In the genomic region with DNA sequence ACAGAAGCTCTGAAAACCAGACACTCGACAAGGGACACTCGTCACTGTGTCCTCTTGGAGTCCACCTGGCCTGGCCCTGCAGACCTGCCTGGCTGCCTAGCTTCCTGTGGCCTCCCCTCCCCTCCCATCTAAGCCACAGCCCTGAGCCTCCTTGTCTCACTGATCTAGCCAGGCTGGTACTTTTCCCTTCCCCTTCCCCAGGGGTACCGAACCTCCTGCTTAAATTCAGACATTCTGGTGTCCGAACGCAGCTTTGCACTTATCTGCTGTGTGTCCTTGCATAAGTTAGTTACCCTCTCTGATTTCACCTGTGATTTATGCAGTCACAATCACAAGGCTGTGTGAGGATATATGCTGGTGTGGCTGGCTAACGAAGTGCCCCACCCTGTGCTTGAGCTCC, we compare ENCODE assay signal across 11 mouse cellular contexts. TPM values are rescaled to one million over a fixed set of nuclear protein-coding genes. Genes with fewer than 3 reads are reported as not detected.
DNase-seq lines count a peak whose midpoint lies in the region; ATAC-seq and TF ChIP-seq lines count a peak whose summit lies in the region.
"Had no signal": no experiment of that assay in that cellular context is flagged by ENCODE, and none has a peak within 500 bp of the region (broad histone marks: within the 10 kb centered on the region; RNA-seq: fewer than 3 reads in every experiment).

No protein-coding gene starts in this region.

- no peak overlapping the region for H3K9ac ChIP-seq in heart, embryonic 15.5 days
- H3K9ac ChIP-seq in midbrain, embryonic 14.5 days (replicated peaks; ENCODE audit: low read length), result no peak overlapping the region
- no peak overlapping the region for H3K9ac ChIP-seq in intestine, postnatal 0 days (ENCODE audit: low read depth, low read length)
- peak overlapping the region; percentile 12; the same call in 1 of the 2 replicates for H3K9ac ChIP-seq in stomach, embryonic 16.5 days (ENCODE audit: low read length)
- H3K9ac ChIP-seq: neural tube, embryonic 15.5 days had no signal

- H3K4me2 ChIP-seq in heart, embryonic 15.5 days, result no peak overlapping the region
- H3K4me2 ChIP-seq in midbrain, embryonic 14.5 days (ENCODE audit: low read length), result no peak overlapping the region
- H3K4me2 ChIP-seq in intestine, postnatal 0 days (replicated peaks; ENCODE audit: low read depth), result no peak overlapping the region
- no peak overlapping the region for H3K4me2 ChIP-seq in stomach, embryonic 16.5 days (ENCODE audit: low read depth, low read length)
- H3K4me2 ChIP-seq: neural tube, embryonic 15.5 days had no signal

- WGBS in heart, embryonic 15.5 days, result 58% methylated on average over 6 of the region's 6 CpGs
- WGBS in midbrain, embryonic 10.5 days, result 69% methylated on average over 6 of the region's 6 CpGs
- 72% methylated on average over 6 of the region's 6 CpGs for WGBS in midbrain, embryonic 14.5 days
- 62% methylated on average over 6 of the region's 6 CpGs for WGBS in intestine, postnatal 0 days
- WGBS in stomach, embryonic 16.5 days, result 49% methylated on average over 6 of the region's 6 CpGs

- no peak for TF ChIP-seq CTCF in intestine, postnatal 0 days (IDR thresholded peaks at IDR 0.05; ENCODE audit: low read depth)

- DNase-seq in heart, adult 9 months (ENCODE audit: low spot score in 2 of 2), result no peak
- DNase-seq in midbrain, embryonic 10.5 days (ENCODE audit: low spot score), result no peak
- DNase-seq in midbrain, embryonic 14.5 days, result no peak
- no peak for DNase-seq in frontal cortex, postnatal 14 days (ENCODE audit: low spot score in 2 of 2)
- no peak for DNase-seq in adrenal gland, postnatal 10 days
- DNase-seq: cerebellum, adult 9-10 months; heart, postnatal 36 days had no signal

- peak overlapping the region; percentile 66 for H3K27ac ChIP-seq in heart, embryonic 15.5 days
- peak overlapping the region; percentile 76; the same call in 1 of the 2 replicates for H3K27ac ChIP-seq in midbrain, embryonic 10.5 days (replicated peaks)
- no peak overlapping the region for H3K27ac ChIP-seq in midbrain, embryonic 14.5 days (replicated peaks; ENCODE audit: low read depth, low read length)
- H3K27ac ChIP-seq in intestine, postnatal 0 days (ENCODE audit: low read depth, low read length), result peak overlapping the region; percentile 21
- H3K27ac ChIP-seq in stomach, embryonic 16.5 days (ENCODE audit: low read length), result peak overlapping the region; percentile 87
- H3K27ac ChIP-seq: neural tube, embryonic 15.5 days had no signal

- no peak for ATAC-seq in heart, embryonic 15.5 days (replicated peaks; ENCODE audit: insufficient number of reproducible peaks, insufficient read depth, low FRiP score, low read depth)
- ATAC-seq in midbrain, embryonic 14.5 days (ENCODE audit: low FRiP score, low TSS enrichment), result no peak
- ATAC-seq in intestine, postnatal 0 days, result no peak
- ATAC-seq in stomach, embryonic 16.5 days (ENCODE audit: insufficient read depth, low FRiP score), result no peak

- H3K36me3 ChIP-seq in heart, embryonic 15.5 days, result no peaks in the 10 kb centered on the region
- H3K36me3 ChIP-seq in midbrain, embryonic 10.5 days, result no peaks in the 10 kb centered on the region
- no peaks in the 10 kb centered on the region for H3K36me3 ChIP-seq in midbrain, embryonic 14.5 days (ENCODE audit: control insufficient read depth, insufficient read depth, low read length)
- no peaks in the 10 kb centered on the region for H3K36me3 ChIP-seq in intestine, postnatal 0 days (ENCODE audit: control insufficient read depth, insufficient read depth)
- H3K36me3 ChIP-seq in stomach, embryonic 16.5 days (ENCODE audit: control insufficient read depth, insufficient read depth, low read length), result no peaks in the 10 kb centered on the region
- H3K36me3 ChIP-seq: neural tube, embryonic 15.5 days had no signal

- peaks cover 25% of the 10 kb centered on the region for H3K4me1 ChIP-seq in heart, embryonic 15.5 days (replicated peaks)
- peaks cover 28% of the 10 kb centered on the region for H3K4me1 ChIP-seq in midbrain, embryonic 10.5 days
- no peaks in the 10 kb centered on the region for H3K4me1 ChIP-seq in midbrain, embryonic 14.5 days (ENCODE audit: control insufficient read depth, insufficient read depth, low read length)
- peaks cover 8% of the 10 kb centered on the region for H3K4me1 ChIP-seq in intestine, postnatal 0 days (replicated peaks; ENCODE audit: control insufficient read depth, insufficient read depth, low read length)
- H3K4me1 ChIP-seq in stomach, embryonic 16.5 days (ENCODE audit: control insufficient read depth, insufficient read depth, low read length), result peaks cover 26% of the 10 kb centered on the region

- no peak overlapping the region for H3K4me3 ChIP-seq in heart, embryonic 15.5 days
- H3K4me3 ChIP-seq in midbrain, embryonic 10.5 days, result no peak overlapping the region
- no peak overlapping the region for H3K4me3 ChIP-seq in midbrain, embryonic 14.5 days (replicated peaks; ENCODE audit: low read depth, low read length)
- no peak overlapping the region for H3K4me3 ChIP-seq in intestine, postnatal 0 days (ENCODE audit: low read depth, low read length)
- H3K4me3 ChIP-seq in stomach, embryonic 16.5 days (replicated peaks; ENCODE audit: low read length), result no peak overlapping the region
- H3K4me3 ChIP-seq: neural tube, embryonic 15.5 days had no signal

- H3K9me3 ChIP-seq in heart, embryonic 15.5 days (replicated peaks), result no peaks in the 10 kb centered on the region
- H3K9me3 ChIP-seq in midbrain, embryonic 10.5 days (replicated peaks), result no peaks in the 10 kb centered on the region
- H3K9me3 ChIP-seq in midbrain, embryonic 14.5 days (ENCODE audit: control insufficient read depth, low read length), result no peaks in the 10 kb centered on the region
- H3K9me3 ChIP-seq in intestine, postnatal 0 days (ENCODE audit: control insufficient read depth), result no peaks in the 10 kb centered on the region
- no peaks in the 10 kb centered on the region for H3K9me3 ChIP-seq in stomach, embryonic 16.5 days (replicated peaks; ENCODE audit: control insufficient read depth, low read length)
- H3K9me3 ChIP-seq: neural tube, embryonic 15.5 days had no signal

- H3K27me3 ChIP-seq in heart, embryonic 15.5 days, result no peaks in the 10 kb centered on the region
- no peaks in the 10 kb centered on the region for H3K27me3 ChIP-seq in midbrain, embryonic 10.5 days (ENCODE audit: low read depth, poor library complexity, severe bottlenecking)
- no peaks in the 10 kb centered on the region for H3K27me3 ChIP-seq in midbrain, embryonic 14.5 days (ENCODE audit: control insufficient read depth, insufficient read depth, low read length)
- no peaks in the 10 kb centered on the region for H3K27me3 ChIP-seq in intestine, postnatal 0 days (replicated peaks; ENCODE audit: control insufficient read depth, insufficient read depth, low read length)
- H3K27me3 ChIP-seq in stomach, embryonic 16.5 days (ENCODE audit: control insufficient read depth, insufficient read depth, low read length), result no peaks in the 10 kb centered on the region
- H3K27me3 ChIP-seq: neural tube, embryonic 15.5 days had no signal

RNA-seq across cellular contexts. Expression of a gene that starts 40.3 kb away (rescaled TPM):
- polyA plus RNA-seq in heart, embryonic 15.5 days (2015; fragmentation: Nextera tagmentation; extraction: Ambion mirVana), result 25.2 and 33.7 TPM in 2 replicates
- polyA plus RNA-seq in midbrain, embryonic 10.5 days (2016; fragmentation: Nextera tagmentation; extraction: Ambion mirVana), result 29.0 and 29.4 TPM in 2 replicates
- polyA plus RNA-seq in midbrain, embryonic 14.5 days (2014; fragmentation: Nextera tagmentation; extraction: Ambion mirVana), result 7.3 and 14.8 TPM in 2 replicates
- 25.7 and 27.7 TPM in 2 replicates for polyA plus RNA-seq in intestine, postnatal 0 days (2015; fragmentation: Nextera tagmentation; extraction: Ambion mirVana)
- 54.5 and 63.5 TPM in 2 replicates for polyA plus RNA-seq in stomach, embryonic 16.5 days (2015; fragmentation: Nextera tagmentation; extraction: Ambion mirVana)
- 100 to 1,000 TPM; 222 to 260 TPM for total RNA-seq in adrenal gland, postnatal 10 days (2021)

RNA-seq across cellular contexts. Expression of a gene that starts 46.5 kb away (rescaled TPM):
- 251 and 280 TPM in 2 replicates for polyA plus RNA-seq in heart, embryonic 15.5 days (2015; fragmentation: Nextera tagmentation; extraction: Ambion mirVana)
- 285 and 291 TPM in 2 replicates for polyA plus RNA-seq in midbrain, embryonic 10.5 days (2016; fragmentation: Nextera tagmentation; extraction: Ambion mirVana)
- polyA plus RNA-seq in midbrain, embryonic 14.5 days (2014; fragmentation: Nextera tagmentation; extraction: Ambion mirVana), result 219 and 234 TPM in 2 replicates
- polyA plus RNA-seq in intestine, postnatal 0 days (2015; fragmentation: Nextera tagmentation; extraction: Ambion mirVana), result 165 and 173 TPM in 2 replicates
- 232 and 253 TPM in 2 replicates for polyA plus RNA-seq in stomach, embryonic 16.5 days (2015; fragmentation: Nextera tagmentation; extraction: Ambion mirVana)
- total RNA-seq in adrenal gland, postnatal 10 days (2021), result 100 to 1,000 TPM; 321 to 368 TPM
